Mouse (Mus musculus) forebrain, embryonic 14.5 days (tissue): ENCODE measurements at regions not wholly inside any gene's neighbourhood (a gene's known extent, or its start where the extent isn't known, plus 50 kb on each side); places are given as distances from the start of the nearest gene placed in this dataset.

ENCODE experiments used
- ATAC-seq: fragments of 200-750 bp; cut with Nextera tagmentation; 2 replicates; pipeline ENCODE4 v1.8.0; 2017; ENCODE audit warnings: mild to moderate bottlenecking, moderate library complexity
- DNase-seq: peaks from one replicate; pipeline ENCODE4 v3.0.0-alpha.2; 2015; ENCODE audit warnings: low spot score
- H3K27ac ChIP-seq: fragments of 300-500 bp; sonication (generic); 2 replicates; pipeline ENCODE4 v1.5.1; 2014; ENCODE audit warnings: low read depth, mild to moderate bottlenecking, control low read depth, low read length, moderate library complexity
- H3K27me3 ChIP-seq: fragments of 300-500 bp; sonication (generic); replicated peaks from 2 replicates; pipeline ENCODE4 v1.6.1; 2014; ENCODE audit warnings: low read length, control low read depth, mixed read lengths; ENCODE audit not compliant: control insufficient read depth, insufficient read depth
- H3K36me3 ChIP-seq: fragments of 300-500 bp; sonication (generic); 2 replicates; pipeline ENCODE4 v1.6.1; 2014; ENCODE audit warnings: low read length, control low read depth; ENCODE audit not compliant: control insufficient read depth, insufficient read depth
- H3K4me1 ChIP-seq: fragments of 300-500 bp; sonication (generic); 2 replicates; pipeline ENCODE4 v1.6.1; 2014; ENCODE audit warnings: antibody characterized with exemption, low read length, control low read depth; ENCODE audit not compliant: control insufficient read depth, insufficient read depth
- H3K4me2 ChIP-seq: fragments of 300-500 bp; sonication (generic); 2 replicates; pipeline ENCODE4 v1.6.1; 2014; ENCODE audit warnings: mild to moderate bottlenecking, control low read depth, low read length
- H3K4me3 ChIP-seq: fragments of 300-500 bp; sonication (generic); 2 replicates; pipeline ENCODE4 v1.5.1; 2014; ENCODE audit warnings: low read depth, low read length, control low read depth
- H3K9ac ChIP-seq: fragments of 300-500 bp; sonication (generic); 2 replicates; pipeline ENCODE4 v1.6.1; 2014; ENCODE audit warnings: mild to moderate bottlenecking, low read length, control low read depth, moderate library complexity
- H3K9me3 ChIP-seq: fragments of 300-500 bp; sonication (generic); replicated peaks from 2 replicates; pipeline ENCODE4 v1.6.1; 2016; ENCODE audit warnings: low read length, control low read depth, mixed read lengths; ENCODE audit not compliant: control insufficient read depth
- WGBS: fragments of 180-500 bp; shearing (Covaris S2); extraction: QIAGEN DNeasy Blood & Tissue Kit; methylation state at CpG from one replicate; pipeline ENCODE4 v1.1.7; 2014; 5-methylcytosine and 5-hydroxymethylcytosine counted together

- Histone ChIP-seq H3K9ac (no peak overlapping the region), H3K4me1 (no peaks in the 10 kb centered on the region), H3K27ac (no peak overlapping the region), H3K4me3 (no peak overlapping the region), H3K27me3 (no peaks in the 10 kb centered on the region), H3K4me2 (no peak overlapping the region), H3K9me3 (no peaks in the 10 kb centered on the region), H3K36me3 (no peaks in the 10 kb centered on the region)
- WGBS: 37% methylated on average over 11 of the region's 11 CpGs
- DNase-seq: peak; percentile 8
- ATAC-seq: no peak
Observed at GRCm38 (mm10) chr13:72849841-72850240, 221.2 kb downstream of the Irx2 start.

- Histone ChIP-seq H3K36me3 (no peaks in the 10 kb centered on the region), H3K4me2 (no peak overlapping the region), H3K27me3 (no peaks in the 10 kb centered on the region), H3K9me3 (no peaks in the 10 kb centered on the region), H3K27ac (no peak overlapping the region), H3K4me3 (no peak overlapping the region), H3K4me1 (no peaks in the 10 kb centered on the region), H3K9ac (no peak overlapping the region)
- 70% methylated on average over 4 of the region's 4 CpGs for WGBS
- no peak for DNase-seq
- no peak for ATAC-seq
Observed at GRCm38 (mm10) chr13:72852896-72853295, 224.3 kb downstream of the Irx2 start.

- ATAC-seq (no peak), DNase-seq (no peak)
Observed at GRCm38 (mm10) chr13:72875921-72876320, 247.3 kb downstream of the Irx2 start.

GRCm38 (mm10) chr13:72894982-72895381, 266.4 kb downstream of the Irx2 start:
- no peak for DNase-seq
- H3K4me3 ChIP-seq: no peak overlapping the region
- H3K9ac ChIP-seq: no peak overlapping the region
- no peaks in the 10 kb centered on the region for H3K36me3 ChIP-seq
- H3K27me3 ChIP-seq: 0 out of 2 replicates have a peak, but pooled peaks cover 2% of the 10 kb centered on the region
- no peaks in the 10 kb centered on the region for H3K9me3 ChIP-seq
- no peaks in the 10 kb centered on the region for H3K4me1 ChIP-seq
- 56% methylated on average over 11 of the region's 11 CpGs for WGBS
- H3K27ac ChIP-seq: no peak overlapping the region
- H3K4me2 ChIP-seq: no peak overlapping the region
- no peak for ATAC-seq

More at GRCm38 (mm10) chr13:72875921-72876320, 247.3 kb downstream of the Irx2 start:
- Histone ChIP-seq H3K4me3 (no peak overlapping the region), H3K4me1 (no peaks in the 10 kb centered on the region), H3K27me3 (no peaks in the 10 kb centered on the region), H3K9me3 (no peaks in the 10 kb centered on the region), H3K27ac (no peak overlapping the region), H3K4me2 (no peak overlapping the region), H3K9ac (no peak overlapping the region), H3K36me3 (no peaks in the 10 kb centered on the region)

- no peak for DNase-seq
- Histone ChIP-seq H3K27me3 (0 out of 2 replicates have a peak, but pooled peaks cover 2% of the 10 kb centered on the region), H3K9me3 (no peaks in the 10 kb centered on the region), H3K9ac (no peak overlapping the region), H3K4me1 (no peaks in the 10 kb centered on the region), H3K27ac (no peak overlapping the region), H3K36me3 (no peaks in the 10 kb centered on the region), H3K4me3 (no peak overlapping the region), H3K4me2 (no peak overlapping the region)
- ATAC-seq: no peak
- 38% methylated on average over 2 of the region's 2 CpGs for whole genome bisulfite sequencing
Observed at GRCm38 (mm10) chr13:72902576-72902975, 274.0 kb downstream of the Irx2 start.

GRCm38 (mm10) chr13:72918895-72919294, 290.3 kb downstream of the Irx2 start:
- WGBS: 89% methylated on average over 4 of the region's 4 CpGs
- no peak overlapping the region for H3K9ac ChIP-seq
- H3K36me3 ChIP-seq: no peaks in the 10 kb centered on the region
- H3K27ac ChIP-seq: no peak overlapping the region
- H3K27me3 ChIP-seq: no peaks in the 10 kb centered on the region
- DNase-seq (no peak), ATAC-seq (no peak)
- H3K4me3 ChIP-seq: no peak overlapping the region
- no peaks in the 10 kb centered on the region for H3K4me1 ChIP-seq
- no peak overlapping the region for H3K4me2 ChIP-seq
- no peaks in the 10 kb centered on the region for H3K9me3 ChIP-seq

- no peaks in the 10 kb centered on the region for H3K36me3 ChIP-seq
- H3K9me3 ChIP-seq: no peaks in the 10 kb centered on the region
- no peak overlapping the region for H3K4me3 ChIP-seq
- H3K27me3 ChIP-seq: no peaks in the 10 kb centered on the region
- H3K4me1 ChIP-seq: no peaks in the 10 kb centered on the region
- H3K27ac ChIP-seq: no peak overlapping the region
- H3K9ac ChIP-seq: no peak overlapping the region
- ATAC-seq: no peak
- no peak overlapping the region for H3K4me2 ChIP-seq
- WGBS: 25% methylated on average over 1 of the region's 1 CpGs
- no peak for DNase-seq
Observed at GRCm38 (mm10) chr13:72920368-72920767, 291.7 kb downstream of the Irx2 start.

GRCm38 (mm10) chr13:72924560-72925135, 296.0 kb downstream of the Irx2 start:
- Histone ChIP-seq H3K27ac (no peak overlapping the region), H3K27me3 (no peaks in the 10 kb centered on the region), H3K4me3 (no peak overlapping the region), H3K9ac (no peak overlapping the region), H3K9me3 (no peaks in the 10 kb centered on the region), H3K4me2 (no peak overlapping the region), H3K36me3 (no peaks in the 10 kb centered on the region), H3K4me1 (no peaks in the 10 kb centered on the region)
- WGBS: 43% methylated on average over 6 of the region's 6 CpGs
- peak; percentile 59 for DNase-seq
- ATAC-seq: peak; percentile 72

GRCm38 (mm10) chr13:72937246-72937645, 308.6 kb downstream of the Irx2 start:
- H3K27ac ChIP-seq: no peak overlapping the region
- DNase-seq (no peak), ATAC-seq (no peak)
- H3K9ac ChIP-seq: no peak overlapping the region
- 83% methylated on average over 4 of the region's 4 CpGs for WGBS
- H3K36me3 ChIP-seq: no peaks in the 10 kb centered on the region
- no peaks in the 10 kb centered on the region for H3K27me3 ChIP-seq
- H3K4me3 ChIP-seq: no peak overlapping the region
- no peaks in the 10 kb centered on the region for H3K9me3 ChIP-seq
- no peak overlapping the region for H3K4me2 ChIP-seq
- H3K4me1 ChIP-seq: no peaks in the 10 kb centered on the region; the same call in 1 of the 2 replicates
